Mouse (Mus musculus) effector memory CD4-positive, alpha-beta T cell, adult 5 months (primary cell): ENCODE measurements around the gene Fbxo8. TPM values are rescaled to one million over a fixed set of nuclear protein-coding genes. Genes with fewer than 3 reads are reported as not detected.

Experiments used
- polyA plus RNA-seq: library from polyadenylated mRNA; unstranded; fragments of 100-300 nt; shearing (Covaris generic); gene quantifications from one replicate; pipeline ENCODE4 v1.2.1, GENCODE M21; 2017

Gene Fbxo8
- 69.1 TPM for polyA plus RNA-seq

DNA sequence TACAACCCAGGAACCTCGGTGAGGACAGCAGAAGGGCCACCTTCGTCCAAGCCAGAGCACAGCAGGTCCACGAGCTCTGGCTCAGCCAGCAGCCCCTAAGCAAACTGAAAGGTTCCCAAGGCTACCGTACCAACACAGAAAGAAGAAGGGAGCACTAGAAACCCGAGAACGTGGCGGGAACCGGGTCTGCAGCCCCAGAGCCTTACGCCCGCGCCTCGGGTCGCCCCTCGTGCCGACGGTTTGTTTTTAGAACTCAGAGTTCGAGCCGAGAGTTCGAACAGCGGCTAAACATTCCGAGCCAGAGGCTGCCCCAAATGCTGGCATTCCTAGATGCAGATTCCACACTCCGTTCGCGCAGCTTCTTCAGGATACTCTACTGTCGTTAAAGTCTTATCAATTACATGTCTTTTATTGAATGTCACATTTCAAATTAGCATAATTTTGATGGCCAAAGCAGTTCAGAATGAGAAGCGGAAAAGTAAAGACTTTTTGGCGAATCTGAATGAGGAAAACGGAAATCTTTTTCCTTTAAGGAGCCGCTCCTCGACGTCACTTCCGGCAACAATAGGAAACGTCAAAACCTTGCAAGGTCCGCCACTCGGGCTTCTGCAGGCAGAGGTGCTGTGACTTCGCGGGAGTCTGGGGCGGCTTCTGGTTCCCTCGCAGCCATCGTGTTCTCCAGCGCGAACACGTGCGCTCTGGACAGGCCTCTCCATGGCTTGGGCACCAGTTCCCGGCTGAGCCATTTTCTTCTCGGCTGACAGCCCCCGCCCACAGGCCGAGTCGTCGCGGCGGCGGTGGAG is at the start of gene Fbxo8, which contains the start of gene Cep44:
Gene Fbxo8, plus strand, starts transcription at position 533 of the 803 bp plus-strand sequence.
Gene Cep44, minus strand, starts transcription at position 490 of the 803 bp plus-strand sequence.

Other genes with a start within 250 kb of the Fbxo8 start
- gene Cep44, start within 50 bp of the Fbxo8 start, polyA plus RNA-seq = 27.7 TPM